Mouse (Mus musculus): ENCODE measurements around the gene Capns1.

- TF ChIP-seq POLR2A (IDR thresholded peaks at IDR 0.05; ENCODE audit: insufficient read depth, low read length) (no peak), EP300 (IDR thresholded peaks at IDR 0.05; ENCODE audit: insufficient read depth, low read depth, low read length) (no peak)
Observed at GRCm38 (mm10) chr7:30224206-30224605, 25.6 kb upstream of the Capns1 start.
